Mouse (Mus musculus): ENCODE measurements around the gene Dnah8.
"Not testable (repeated sequence)": the region's sequence is repeated elsewhere in the genome, so short reads cannot be mapped to it uniquely, and the experiment has no call there.

The Dnah8 gene

GRCm38 (mm10) chr17:30624132-30624531, at the start of gene Dnah8:
Gene Dnah8, plus strand, starts transcription at chr17:30624354.
- not testable (repeated sequence) for DNase-seq

GRCm38 (mm10) chr17:30574783-30575075, 49.4 kb upstream of the Dnah8 start:
- no peak for DNase-seq

- peak in 1 of 2 experiments; percentile 71 for DNase-seq
Measured at GRCm38 (mm10) chr17:30575121-30575904, 48.8 kb upstream of the Dnah8 start.

- peak; percentile 97 to 98 for DNase-seq
Measured at GRCm38 (mm10) chr17:30575941-30576773, 48.0 kb upstream of the Dnah8 start, which contains the start of gene Btbd9. Gene Btbd9, minus strand, starts transcription at chr17:30576488.

GRCm38 (mm10) chr17:30576946-30577345, 47.2 kb upstream of the Dnah8 start:
- DNase-seq: peak; percentile 32 to 59

GRCm38 (mm10) chr17:30580781-30581180, 43.4 kb upstream of the Dnah8 start:
- no peak for DNase-seq

GRCm38 (mm10) chr17:30581201-30581600, 43.0 kb upstream of the Dnah8 start:
- no peak for DNase-seq

GRCm38 (mm10) chr17:30582313-30582712, 41.8 kb upstream of the Dnah8 start:
- no peak for DNase-seq

GRCm38 (mm10) chr17:30583258-30584001, 40.7 kb upstream of the Dnah8 start:
- DNase-seq: no peak

GRCm38 (mm10) chr17:30590417-30591198, 33.5 kb upstream of the Dnah8 start:
- peak; percentile 77 to 85 for DNase-seq

GRCm38 (mm10) chr17:30594407-30594806, 29.7 kb upstream of the Dnah8 start:
- DNase-seq: no peak

- DNase-seq: no peak
Measured at GRCm38 (mm10) chr17:30594846-30595245, 29.3 kb upstream of the Dnah8 start.

GRCm38 (mm10) chr17:30597786-30598185, 26.4 kb upstream of the Dnah8 start:
- DNase-seq: no peak

- no peak for DNase-seq
Measured at GRCm38 (mm10) chr17:30598300-30598699, 25.9 kb upstream of the Dnah8 start.

GRCm38 (mm10) chr17:30602175-30602574, 22.0 kb upstream of the Dnah8 start:
- no peak for DNase-seq

GRCm38 (mm10) chr17:30604296-30604695, 19.9 kb upstream of the Dnah8 start:
- no peak for DNase-seq

GRCm38 (mm10) chr17:30605001-30605400, 19.2 kb upstream of the Dnah8 start:
- DNase-seq: no peak

- no peak for DNase-seq
Measured at GRCm38 (mm10) chr17:30606206-30606605, 17.9 kb upstream of the Dnah8 start.

GRCm38 (mm10) chr17:30606634-30607081, 17.5 kb upstream of the Dnah8 start:
- no peak for DNase-seq

- no peak for DNase-seq
Measured at GRCm38 (mm10) chr17:30607330-30607729, 16.8 kb upstream of the Dnah8 start.

GRCm38 (mm10) chr17:30607909-30608495, 16.2 kb upstream of the Dnah8 start:
- peak in 1 of 2 experiments; percentile 40 for DNase-seq

Measured in cerebellum, postnatal 10 days (tissue).